Mouse (Mus musculus) neural tube, embryonic 15.5 days (tissue): Measurements from ENCODE around the gene Cntnap5a. TPM values are rescaled to one million over a fixed set of nuclear protein-coding genes. Genes with fewer than 3 reads are reported as not detected.

Experiments used
- ATAC-seq: fragments of 200-750 bp; cut with Nextera tagmentation; 2 replicates; pipeline ENCODE4 v1.8.0; 2017; ENCODE audit warnings: mild to moderate bottlenecking, moderate TSS enrichment, moderate library complexity; ENCODE audit not compliant: low FRiP score
- H3K27ac ChIP-seq: fragments of 300-500 bp; sonication (generic); replicated peaks from 2 replicates; pipeline ENCODE4 v1.5.1; 2015; ENCODE audit warnings: mild to moderate bottlenecking, inconsistent platforms
- H3K27me3 ChIP-seq: fragments of 300-500 bp; sonication (generic); replicated peaks from 2 replicates; pipeline ENCODE4 v1.6.1; 2015; ENCODE audit warnings: inconsistent platforms
- H3K36me3 ChIP-seq: fragments of 300-500 bp; sonication (generic); 2 replicates; pipeline ENCODE4 v1.6.1; 2015; ENCODE audit warnings: inconsistent platforms
- H3K4me1 ChIP-seq: fragments of 300-500 bp; sonication (generic); 2 replicates; pipeline ENCODE4 v1.6.1; 2015; ENCODE audit warnings: inconsistent platforms
- H3K4me2 ChIP-seq: fragments of 300-500 bp; sonication (generic); 2 replicates; pipeline ENCODE4 v1.6.1; 2015; ENCODE audit warnings: inconsistent platforms, mild to moderate bottlenecking, moderate library complexity
- H3K4me3 ChIP-seq: fragments of 300-500 bp; sonication (generic); replicated peaks from 2 replicates; pipeline ENCODE4 v1.5.1; 2015; ENCODE audit warnings: mild to moderate bottlenecking, inconsistent platforms
- H3K9ac ChIP-seq: fragments of 300-500 bp; sonication (generic); replicated peaks from 2 replicates; pipeline ENCODE4 v1.6.1; 2015; ENCODE audit warnings: mild to moderate bottlenecking, inconsistent platforms
- H3K9me3 ChIP-seq: fragments of 300-500 bp; sonication (generic); replicated peaks from 2 replicates; pipeline ENCODE4 v1.6.1; 2016; ENCODE audit warnings: inconsistent platforms
- WGBS: fragments of 180-500 bp; shearing (Covaris S2); methylation state at CpG from one replicate; pipeline ENCODE4 v1.1.7; 2015; ENCODE audit warnings: mixed read lengths; 5-methylcytosine and 5-hydroxymethylcytosine counted together
- polyA plus RNA-seq: library from polyadenylated mRNA; unstranded; fragments of >200 nt; fragmentation: Nextera tagmentation; extraction: Ambion mirVana; gene quantifications from 2 replicates; pipeline ENCODE4 v1.2.1, GENCODE M21; 2015

Cntnap5a gene
- polyA plus RNA-seq, 1 experiment from 2014 or later: 3.1 TPM

DNA sequence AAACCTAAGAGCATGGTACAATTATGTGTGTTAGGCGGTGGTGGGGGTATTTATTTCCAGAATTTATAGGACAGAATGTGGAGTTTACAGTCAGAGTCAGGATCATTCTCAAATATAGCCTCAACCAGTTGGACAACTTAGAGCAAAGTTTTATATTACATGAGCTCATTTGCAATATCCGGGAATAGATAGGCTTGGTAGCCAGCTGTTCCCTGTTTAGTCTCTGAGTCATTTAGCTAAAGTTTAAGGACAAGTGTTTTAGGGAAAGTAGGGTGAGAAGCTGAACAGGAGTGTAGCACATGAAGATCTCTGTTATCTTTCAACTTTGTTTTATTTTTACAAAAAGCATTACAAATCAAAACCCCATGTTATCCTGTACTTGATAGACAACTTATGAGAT, 559.3 kb downstream of the Cntnap5a start:
- H3K27ac ChIP-seq: no peak overlapping the region
- no peak overlapping the region for H3K4me3 ChIP-seq
- H3K36me3 ChIP-seq: no peaks in the 10 kb centered on the region
- WGBS: 87% methylated on average over 2 of the region's 2 CpGs
- no peak for ATAC-seq
- no peaks in the 10 kb centered on the region for H3K4me1 ChIP-seq
- H3K27me3 ChIP-seq: no peaks in the 10 kb centered on the region
- no peaks in the 10 kb centered on the region for H3K9me3 ChIP-seq
- H3K4me2 ChIP-seq: no peak overlapping the region
- H3K9ac ChIP-seq: no peak overlapping the region

- no peak overlapping the region for H3K4me2 ChIP-seq
- no peaks in the 10 kb centered on the region for H3K9me3 ChIP-seq
- no peak overlapping the region for H3K9ac ChIP-seq
- H3K36me3 ChIP-seq: no peaks in the 10 kb centered on the region
- H3K4me1 ChIP-seq: no peaks in the 10 kb centered on the region
- H3K27ac ChIP-seq: no peak overlapping the region
- H3K4me3 ChIP-seq: no peak overlapping the region
- H3K27me3 ChIP-seq: no peaks in the 10 kb centered on the region
- no peak for ATAC-seq
These were observed 596.6 kb downstream of the Cntnap5a start for GRCm38 (mm10) chr1:116281144-116281543.

DNA sequence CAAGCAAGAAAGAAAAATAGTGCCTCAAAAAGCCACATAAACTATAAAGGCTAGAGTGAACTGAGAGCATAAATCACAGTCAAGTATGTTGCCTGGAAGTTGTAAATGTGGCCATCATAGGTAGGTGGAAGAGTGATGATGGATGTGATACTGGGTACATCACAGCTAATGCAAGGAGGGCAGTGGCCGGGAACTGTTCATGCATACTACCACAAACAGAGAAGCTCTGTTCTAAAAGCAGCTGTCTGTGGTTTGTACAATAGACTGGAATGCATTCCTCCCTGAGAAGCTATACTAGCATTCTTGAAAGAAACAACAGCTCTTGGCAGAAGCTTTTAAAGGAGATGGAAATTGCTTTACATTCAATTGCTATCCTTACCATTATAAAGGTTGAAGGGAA, 599.4 kb downstream of the Cntnap5a start:
- Histone ChIP-seq H3K27me3 (no peaks in the 10 kb centered on the region), H3K4me2 (no peak overlapping the region), H3K9ac (no peak overlapping the region), H3K4me3 (no peak overlapping the region), H3K36me3 (no peaks in the 10 kb centered on the region), H3K9me3 (no peaks in the 10 kb centered on the region), H3K4me1 (no peaks in the 10 kb centered on the region), H3K27ac (no peak overlapping the region)
- WGBS: 29% methylated on average over 1 of the region's 1 CpGs
- no peak for ATAC-seq

GRCm38 (mm10) chr1:116306555-116306954, 622.0 kb downstream of the Cntnap5a start:
- no peak overlapping the region for H3K9ac ChIP-seq
- no peaks in the 10 kb centered on the region for H3K4me1 ChIP-seq
- no peaks in the 10 kb centered on the region for H3K9me3 ChIP-seq
- WGBS: 60% methylated on average over 3 of the region's 3 CpGs
- no peak overlapping the region for H3K27ac ChIP-seq
- H3K36me3 ChIP-seq: no peaks in the 10 kb centered on the region
- H3K4me3 ChIP-seq: no peak overlapping the region
- no peak overlapping the region for H3K4me2 ChIP-seq
- H3K27me3 ChIP-seq: no peaks in the 10 kb centered on the region
- no peak for ATAC-seq

GRCm38 (mm10) chr1:116311512-116311911, 627.0 kb downstream of the Cntnap5a start:
- Histone ChIP-seq H3K9ac (no peak overlapping the region), H3K4me1 (no peaks in the 10 kb centered on the region), H3K4me2 (no peak overlapping the region), H3K27me3 (no peaks in the 10 kb centered on the region), H3K4me3 (no peak overlapping the region), H3K9me3 (no peaks in the 10 kb centered on the region), H3K36me3 (no peaks in the 10 kb centered on the region), H3K27ac (no peak overlapping the region)
- ATAC-seq: peak; percentile 74
- WGBS: 28% methylated on average over 3 of the region's 3 CpGs

DNA sequence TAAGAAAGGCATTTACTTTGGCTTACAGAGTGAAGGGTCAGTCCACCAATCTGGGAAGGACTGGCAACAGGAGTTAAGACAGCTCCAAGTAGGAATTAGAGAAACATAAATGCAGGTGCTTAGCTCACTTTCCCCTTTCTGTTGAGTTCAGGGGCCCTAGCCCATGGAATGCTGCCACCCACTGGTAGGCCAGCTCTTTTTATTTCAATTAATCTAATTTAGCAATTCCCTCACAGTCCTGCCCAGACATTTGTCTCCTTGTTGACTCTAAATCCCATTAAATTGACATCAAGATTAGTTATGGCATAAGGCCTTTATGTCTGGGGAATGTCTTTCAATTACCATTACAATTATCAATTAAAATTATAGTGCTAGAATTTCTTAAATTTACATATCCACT, 628.7 kb downstream of the Cntnap5a start:
- ATAC-seq: no peak
- no peak overlapping the region for H3K4me3 ChIP-seq

DNA sequence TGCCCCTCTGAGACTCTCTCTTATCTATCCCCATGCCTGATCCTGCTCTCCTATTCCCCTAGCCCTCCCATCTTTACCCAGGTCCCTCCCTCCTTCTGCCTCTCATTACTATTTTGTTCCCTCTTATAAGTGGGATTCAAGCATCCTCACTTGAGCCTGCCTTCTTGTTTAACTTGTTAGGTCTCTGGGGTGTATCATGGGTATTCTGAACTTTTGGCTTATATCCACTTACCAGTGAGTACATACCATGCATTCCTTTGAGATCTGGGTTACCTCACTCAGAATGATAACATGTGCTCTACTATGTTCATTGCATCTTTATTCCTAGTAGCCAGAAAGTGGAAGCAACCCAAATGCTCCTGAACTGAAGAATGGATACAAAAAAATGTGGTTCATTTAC, 639.9 kb downstream of the Cntnap5a start:
- Histone ChIP-seq H3K4me2 (no peak overlapping the region), H3K36me3 (no peaks in the 10 kb centered on the region)

More for the DNA sequence above, 628.7 kb downstream of the Cntnap5a start:
- Histone ChIP-seq H3K4me1 (no peaks in the 10 kb centered on the region), H3K4me2 (no peak overlapping the region), H3K36me3 (no peaks in the 10 kb centered on the region), H3K27ac (no peak overlapping the region), H3K27me3 (no peaks in the 10 kb centered on the region), H3K9ac (no peak overlapping the region), H3K9me3 (no peaks in the 10 kb centered on the region)

DNA sequence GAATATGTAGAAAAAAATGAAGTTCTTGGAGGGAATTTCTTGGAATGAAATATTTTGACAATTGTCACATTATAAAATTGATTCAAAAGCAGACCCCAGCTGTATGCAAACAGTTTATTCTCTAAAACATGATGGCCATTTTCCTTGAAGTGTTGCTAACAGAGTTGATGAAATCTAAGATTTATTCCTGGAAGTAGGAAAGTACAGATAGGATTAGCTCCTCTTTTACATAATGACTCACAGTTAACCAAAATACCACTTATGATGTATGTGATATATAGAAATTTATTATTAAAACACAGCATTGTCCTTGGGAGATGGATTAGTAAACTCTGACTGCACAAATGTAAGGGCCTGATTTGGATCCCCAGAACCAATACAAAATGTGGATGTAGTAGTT, 669.1 kb downstream of the Cntnap5a start:
- Histone ChIP-seq H3K9me3 (no peaks in the 10 kb centered on the region), H3K4me3 (no peak overlapping the region), H3K4me1 (no peaks in the 10 kb centered on the region), H3K27ac (no peak overlapping the region), H3K4me2 (no peak overlapping the region), H3K27me3 (no peaks in the 10 kb centered on the region), H3K36me3 (no peaks in the 10 kb centered on the region), H3K9ac (no peak overlapping the region)
- no peak for ATAC-seq

More for the DNA sequence above, 639.9 kb downstream of the Cntnap5a start:
- no peak overlapping the region for H3K4me3 ChIP-seq
- no peak overlapping the region for H3K27ac ChIP-seq
- H3K27me3 ChIP-seq: no peaks in the 10 kb centered on the region
- H3K9ac ChIP-seq: no peak overlapping the region
- H3K9me3 ChIP-seq: no peaks in the 10 kb centered on the region
- no peaks in the 10 kb centered on the region for H3K4me1 ChIP-seq
- no peak for ATAC-seq

GRCm38 (mm10) chr1:116365606-116366005, 681.0 kb downstream of the Cntnap5a start:
- Histone ChIP-seq H3K4me2 (no peak overlapping the region), H3K27me3 (no peaks in the 10 kb centered on the region), H3K36me3 (no peaks in the 10 kb centered on the region), H3K4me3 (no peak overlapping the region), H3K9me3 (no peaks in the 10 kb centered on the region), H3K9ac (no peak overlapping the region), H3K27ac (no peak overlapping the region), H3K4me1 (no peaks in the 10 kb centered on the region)
- no peak for ATAC-seq
- WGBS: 44% methylated on average over 2 of the region's 2 CpGs

DNA sequence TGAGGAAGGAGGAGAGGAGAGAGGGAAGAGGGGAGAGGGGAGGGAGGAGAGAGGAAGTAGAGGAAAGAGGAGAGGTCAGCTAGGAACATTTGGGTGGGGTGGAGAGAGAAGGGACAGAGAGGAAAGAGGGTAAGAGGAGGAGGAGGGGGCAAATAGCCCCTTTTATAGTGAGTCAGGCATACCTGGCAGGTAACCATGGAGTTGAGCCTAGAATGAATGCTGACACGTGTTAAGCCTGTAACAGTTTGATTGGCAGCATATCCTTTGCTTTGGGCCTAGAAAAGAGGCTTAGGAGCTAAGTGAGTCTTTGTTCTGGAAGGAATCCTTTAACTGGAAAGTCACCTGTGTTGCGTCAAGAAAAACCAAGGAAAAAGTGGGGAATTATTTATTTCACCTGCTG, 681.6 kb downstream of the Cntnap5a start:
- 33% methylated on average over 2 of the region's 2 CpGs for WGBS
- Histone ChIP-seq H3K9me3 (no peaks in the 10 kb centered on the region), H3K27ac (no peak overlapping the region), H3K4me2 (no peak overlapping the region), H3K4me3 (no peak overlapping the region), H3K27me3 (no peaks in the 10 kb centered on the region), H3K4me1 (no peaks in the 10 kb centered on the region), H3K36me3 (no peaks in the 10 kb centered on the region), H3K9ac (no peak overlapping the region)
- no peak for ATAC-seq

DNA sequence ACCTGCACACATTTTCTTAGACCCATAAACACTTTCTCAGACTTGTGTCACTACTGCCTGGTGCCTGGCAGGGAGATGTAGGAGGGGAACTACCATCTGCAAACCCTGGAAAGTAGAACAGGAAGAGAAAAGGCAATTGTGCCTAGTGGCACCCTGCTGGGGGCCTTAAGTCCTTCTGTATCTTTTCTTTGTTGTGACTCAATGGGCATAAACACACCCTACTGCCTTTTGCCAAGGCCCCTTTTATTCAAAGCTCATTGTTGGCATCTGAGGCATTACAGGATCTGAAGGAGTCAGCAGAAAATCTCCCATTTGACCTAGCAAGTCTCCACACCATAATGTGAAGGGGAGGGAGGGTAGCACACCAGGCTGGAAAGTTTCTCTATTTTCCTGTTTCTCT, 682.2 kb downstream of the Cntnap5a start:
- ATAC-seq: no peak
- H3K4me3 ChIP-seq: no peak overlapping the region
- H3K27ac ChIP-seq: no peak overlapping the region
- H3K9me3 ChIP-seq: no peaks in the 10 kb centered on the region
- H3K9ac ChIP-seq: no peak overlapping the region
- no peaks in the 10 kb centered on the region for H3K36me3 ChIP-seq
- no peaks in the 10 kb centered on the region for H3K4me1 ChIP-seq
- no peaks in the 10 kb centered on the region for H3K27me3 ChIP-seq
- no peak overlapping the region for H3K4me2 ChIP-seq

- H3K9ac ChIP-seq: no peak overlapping the region
- H3K27me3 ChIP-seq: no peaks in the 10 kb centered on the region
- no peaks in the 10 kb centered on the region for H3K4me1 ChIP-seq
- ATAC-seq: peak; percentile 50; the same call in 1 of the 2 replicates
- H3K9me3 ChIP-seq: no peaks in the 10 kb centered on the region
- H3K4me3 ChIP-seq: no peak overlapping the region
- H3K36me3 ChIP-seq: no peaks in the 10 kb centered on the region
- WGBS: 26% methylated on average over 7 of the region's 7 CpGs
- H3K27ac ChIP-seq: no peak overlapping the region
- no peak overlapping the region for H3K4me2 ChIP-seq
These were observed 683.0 kb downstream of the Cntnap5a start for GRCm38 (mm10) chr1:116367572-116367971.

- H3K27ac ChIP-seq: no peak overlapping the region
- no peaks in the 10 kb centered on the region for H3K27me3 ChIP-seq
- H3K4me3 ChIP-seq: no peak overlapping the region
- no peak overlapping the region for H3K4me2 ChIP-seq
- ATAC-seq: no peak
- no peaks in the 10 kb centered on the region for H3K9me3 ChIP-seq
- no peak overlapping the region for H3K9ac ChIP-seq
- over 99% methylated on average over 4 of the region's 4 CpGs for WGBS
- H3K4me1 ChIP-seq: no peaks in the 10 kb centered on the region
- no peaks in the 10 kb centered on the region for H3K36me3 ChIP-seq
These were observed 686.3 kb downstream of the Cntnap5a start for GRCm38 (mm10) chr1:116370817-116371216.
